Mouse (Mus musculus): ENCODE measurements at regions not wholly inside any gene's neighbourhood (a gene's known extent, or its start where the extent isn't known, plus 50 kb on each side); places are given as distances from the start of the nearest gene placed in this dataset.

DNA sequence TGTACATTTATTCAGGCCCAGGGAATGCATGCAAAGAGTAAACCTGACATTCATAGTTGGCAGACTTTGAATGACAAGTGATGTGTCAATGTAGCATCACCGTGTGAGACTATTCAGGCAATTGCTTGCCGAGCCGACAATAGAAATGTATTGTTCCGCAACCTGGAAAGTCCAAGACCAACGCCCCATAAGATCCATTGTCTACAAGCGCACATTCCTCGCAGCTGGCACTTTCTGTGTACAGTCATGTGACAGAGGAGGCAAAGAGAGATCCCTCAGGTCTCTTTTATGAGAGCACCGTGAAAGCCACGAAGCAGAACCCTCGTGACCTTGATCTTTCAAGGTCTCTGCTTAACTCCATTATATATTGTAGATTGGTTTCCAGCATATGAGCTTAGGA lies 150.9 kb upstream of the N4bp1 start:
- intact Hi-C loops (cut with DNase I), result no loop called here

- intact Hi-C loops (cut with DNase I), result no loop called here
These were observed 143.1 kb upstream of the N4bp1 start for GRCm38 (mm10) chr8:87028171-87028570.

- intact Hi-C loops (cut with DNase I), result no loop called here
These were observed 140.9 kb upstream of the N4bp1 start for GRCm38 (mm10) chr8:87025946-87026345.

GRCm38 (mm10) chr8:87019795-87020194 lies 134.7 kb upstream of the N4bp1 start:
- intact Hi-C loops (cut with DNase I), result no loop called here

- intact Hi-C loops (cut with DNase I), result no loop called here
These were observed 90.5 kb upstream of the N4bp1 start for GRCm38 (mm10) chr8:86975546-86975945.

DNA sequence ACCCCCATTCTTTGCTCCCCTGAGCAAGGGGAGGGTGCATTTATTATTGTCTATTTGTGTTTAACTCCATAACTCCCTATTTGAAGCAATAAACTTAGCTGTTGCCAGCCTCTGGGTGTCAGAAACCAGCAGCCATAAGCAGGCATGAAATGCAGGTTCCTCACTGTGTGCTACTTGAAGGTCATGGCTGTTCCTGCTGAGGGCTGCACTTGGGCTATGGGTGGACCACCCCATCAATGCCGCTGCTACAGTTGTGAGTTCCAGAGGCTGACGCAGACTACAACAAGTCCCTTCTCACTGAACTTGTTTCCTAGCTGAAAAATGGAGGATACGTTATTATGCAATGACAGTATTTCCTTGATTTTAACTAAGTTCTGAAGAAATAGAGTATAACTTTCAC lies 86.7 kb upstream of the N4bp1 start:
- intact Hi-C loops (cut with DNase I), result no loop called here

DNA sequence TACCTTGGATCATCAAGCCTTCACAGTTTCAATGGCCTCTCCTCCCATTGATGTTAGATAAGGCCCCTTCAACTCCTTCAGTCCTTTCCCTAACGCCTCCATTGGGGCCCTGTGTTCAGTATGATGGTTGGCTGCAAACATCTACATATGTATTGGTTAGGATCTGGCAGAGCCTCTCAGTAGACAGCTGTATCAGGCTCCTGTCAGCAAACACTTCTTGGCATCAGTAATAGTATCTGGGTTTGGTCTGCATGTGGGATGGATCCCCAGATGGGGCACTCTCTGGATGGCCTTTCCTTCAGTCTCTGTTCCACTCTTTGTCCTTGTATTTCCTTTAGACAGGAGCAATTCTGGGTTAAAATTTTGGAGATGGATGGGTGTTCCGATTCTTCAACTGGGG lies 84.0 kb upstream of the N4bp1 start:
- intact Hi-C loops (cut with DNase I), result no loop called here

DNA sequence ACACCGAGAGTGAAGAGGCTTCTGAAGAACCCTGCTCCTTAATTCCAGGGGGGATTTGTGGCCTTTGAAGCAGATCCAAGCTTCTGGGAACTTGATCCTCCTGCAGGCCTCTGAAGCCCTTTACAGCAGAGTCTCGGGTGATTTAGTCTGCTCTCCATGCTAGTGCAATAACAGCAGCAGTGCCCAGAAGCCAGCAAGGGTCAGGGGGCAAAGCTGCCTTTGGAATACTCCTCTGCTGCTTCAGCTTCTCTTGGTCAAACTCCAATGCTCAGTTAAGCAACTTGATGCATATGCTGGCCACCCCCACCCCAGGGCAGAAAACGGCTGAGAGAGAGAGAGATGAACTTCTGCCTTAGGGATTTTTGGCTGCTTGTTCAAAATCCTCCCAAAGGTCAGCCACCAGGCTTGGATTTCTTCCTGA lies 82.8 kb upstream of the N4bp1 start:
- intact Hi-C loops (cut with DNase I), result no loop called here

GRCm38 (mm10) chr8:86961218-86962195 lies 76.4 kb upstream of the N4bp1 start:
- intact Hi-C loops (cut with DNase I), result no loop called here

All from adrenal gland (tissue).